Mouse (Mus musculus): ENCODE measurements at regions not wholly inside any gene's neighbourhood (a gene's known extent, or its start where the extent isn't known, plus 50 kb on each side); places are given as distances from the start of the nearest gene placed in this dataset.

- TF ChIP-seq ZNF384 (IDR thresholded peaks at IDR 0.05; ENCODE audit: low read depth, low read length), result no peak
- no peak for TF ChIP-seq CHD2 (IDR thresholded peaks at IDR 0.05; ENCODE audit: low read depth, low read length)
- no peak for TF ChIP-seq MAFK (IDR thresholded peaks at IDR 0.05; ENCODE audit: insufficient read depth, low read depth, low read length)
- TF ChIP-seq ZC3H11A (IDR thresholded peaks at IDR 0.05; ENCODE audit: borderline replicate concordance, low read depth, low read length), result no peak
- no peak for TF ChIP-seq HCFC1 (IDR thresholded peaks at IDR 0.05; ENCODE audit: borderline replicate concordance, insufficient read depth, low read length)
Observed at GRCm38 (mm10) chr1:61086811-61087210, 109.1 kb downstream of the Icos start.

All from ES-E14 (cell line).